ENCODE assay signal across 14 mouse cellular contexts in the genomic region with DNA sequence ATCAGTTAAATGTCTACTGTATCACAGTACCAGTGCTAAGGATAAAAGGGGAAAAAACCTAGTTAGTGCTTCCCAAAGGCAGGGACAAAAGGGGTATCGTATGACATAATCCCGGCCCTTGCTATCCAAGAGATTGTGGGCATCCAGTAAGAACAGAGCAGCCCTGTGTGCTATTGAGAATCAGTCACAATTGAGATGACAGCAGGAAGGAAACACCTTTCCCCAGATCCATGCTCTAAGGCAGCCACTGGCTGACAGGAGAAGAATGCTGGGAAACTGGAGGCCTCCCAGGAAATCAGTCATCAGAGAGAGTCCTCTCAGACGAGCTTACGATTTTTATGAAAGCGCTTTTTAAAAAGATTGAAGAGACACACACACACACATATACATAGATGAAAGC. TPM values are rescaled to one million over a fixed set of nuclear protein-coding genes. Genes with fewer than 3 reads are reported as not detected.
A peak's percentile ranks its signal among the peaks of the same experiment; 100 is the strongest.
DNase-seq lines count a peak whose midpoint lies in the region; ATAC-seq and TF ChIP-seq lines count a peak whose summit lies in the region.
"Had no signal": no experiment of that assay in that cellular context is flagged by ENCODE, and none has a peak within 500 bp of the region (broad histone marks: within the 10 kb centered on the region; RNA-seq: fewer than 3 reads in every experiment).

No protein-coding gene starts in this region.

- 63% methylated on average over 5 of the region's 5 CpGs for WGBS in embryonic facial prominence, embryonic 11.5 days
- 67% methylated on average over 5 of the region's 5 CpGs for WGBS in embryonic facial prominence, embryonic 10.5 days
- 57% methylated on average over 5 of the region's 5 CpGs for WGBS in liver, adult 2 months
- WGBS in liver, embryonic 11.5 days: 69% methylated on average over 5 of the region's 5 CpGs
- 36% methylated on average over 5 of the region's 5 CpGs for WGBS in forebrain, postnatal 0 days

- no peak for ATAC-seq in embryonic facial prominence, embryonic 11.5 days (replicated peaks; ENCODE audit: insufficient number of reproducible peaks, low FRiP score, low TSS enrichment, low read depth)
- ATAC-seq in liver, embryonic 11.5 days (replicated peaks; ENCODE audit: low FRiP score): no peak
- ATAC-seq in forebrain, postnatal 0 days: peak; percentile 28; the same call in 1 of the 2 replicates

- no peak for TF ChIP-seq POLR2A in liver, adult 2 months (IDR thresholded peaks at IDR 0.05; ENCODE audit: extremely low read depth, insufficient read depth, low read length)

- H3K9ac ChIP-seq in embryonic facial prominence, embryonic 11.5 days (replicated peaks; ENCODE audit: low read length): no peak overlapping the region
- H3K9ac ChIP-seq in liver, adult 2 months (ENCODE audit: low read depth, low read length): no peak overlapping the region
- no peak overlapping the region for H3K9ac ChIP-seq in liver, embryonic 11.5 days (ENCODE audit: low read depth, low read length)
- no peak overlapping the region for H3K9ac ChIP-seq in forebrain, postnatal 0 days
- H3K9ac ChIP-seq: hindbrain, embryonic 12.5 days; neural tube, embryonic 15.5 days had no signal

- no peak overlapping the region for H3K4me3 ChIP-seq in embryonic facial prominence, embryonic 11.5 days (ENCODE audit: low read depth, low read length)
- no peak overlapping the region for H3K4me3 ChIP-seq in embryonic facial prominence, embryonic 10.5 days
- H3K4me3 ChIP-seq in liver, adult 2 months (ENCODE audit: insufficient read depth, low read depth, low read length): no peak overlapping the region
- no peak overlapping the region for H3K4me3 ChIP-seq in liver, embryonic 11.5 days (ENCODE audit: low read depth, low read length)
- no peak overlapping the region for H3K4me3 ChIP-seq in forebrain, postnatal 0 days (ENCODE audit: low read depth, low read length)
- H3K4me3 ChIP-seq: erythroblast, embryonic 14.5 days; hindbrain, embryonic 12.5 days; limb, embryonic 10.5 days; neural tube, embryonic 15.5 days had no signal

- no peaks in the 10 kb centered on the region for H3K36me3 ChIP-seq in embryonic facial prominence, embryonic 11.5 days (replicated peaks; ENCODE audit: control insufficient read depth, insufficient read depth, low read depth, low read length)
- H3K36me3 ChIP-seq in embryonic facial prominence, embryonic 10.5 days (replicated peaks): peaks cover 9% of the 10 kb centered on the region; the same call in 1 of the 2 replicates
- peaks cover 31% of the 10 kb centered on the region for H3K36me3 ChIP-seq in liver, adult 2 months (ENCODE audit: control insufficient read depth, insufficient read depth, low read length)
- no peaks in the 10 kb centered on the region; the same call in 1 of the 2 replicates for H3K36me3 ChIP-seq in liver, embryonic 11.5 days (ENCODE audit: control insufficient read depth, insufficient read depth, low read length)
- no peaks in the 10 kb centered on the region for H3K36me3 ChIP-seq in forebrain, postnatal 0 days (ENCODE audit: insufficient read depth)
- H3K36me3 ChIP-seq: hindbrain, embryonic 12.5 days; limb, embryonic 10.5 days; neural tube, embryonic 15.5 days had no signal

- no peaks in the 10 kb centered on the region for H3K27me3 ChIP-seq in embryonic facial prominence, embryonic 11.5 days (ENCODE audit: control insufficient read depth, insufficient read depth, low read length)
- H3K27me3 ChIP-seq in embryonic facial prominence, embryonic 10.5 days (replicated peaks; ENCODE audit: low read depth, poor library complexity, severe bottlenecking): no peaks in the 10 kb centered on the region
- no peaks in the 10 kb centered on the region for H3K27me3 ChIP-seq in liver, adult 2 months (ENCODE audit: control insufficient read depth, insufficient read depth, low read length)
- H3K27me3 ChIP-seq in liver, embryonic 11.5 days (replicated peaks; ENCODE audit: control insufficient read depth, insufficient read depth, low read length): no peaks in the 10 kb centered on the region
- H3K27me3 ChIP-seq in forebrain, postnatal 0 days (ENCODE audit: insufficient read depth, low read length): no peaks in the 10 kb centered on the region
- H3K27me3 ChIP-seq: hindbrain, embryonic 12.5 days; neural tube, embryonic 15.5 days had no signal

- TF ChIP-seq CTCF in liver, adult 2 months (IDR thresholded peaks at IDR 0.05; ENCODE audit: low read depth, low read length): no peak
- TF ChIP-seq CTCF in forebrain, postnatal 0 days (IDR thresholded peaks at IDR 0.05; ENCODE audit: low read depth): no peak

- H3K27ac ChIP-seq in embryonic facial prominence, embryonic 11.5 days (replicated peaks; ENCODE audit: low read depth, low read length): no peak overlapping the region
- H3K27ac ChIP-seq in embryonic facial prominence, embryonic 10.5 days (replicated peaks): no peak overlapping the region
- H3K27ac ChIP-seq in liver, adult 2 months (replicated peaks; ENCODE audit: insufficient read depth, low read depth, low read length): peak overlapping the region; percentile 12; the same call in 1 of the 2 replicates
- H3K27ac ChIP-seq in liver, embryonic 11.5 days (ENCODE audit: low read depth, low read length): no peak overlapping the region
- H3K27ac ChIP-seq in forebrain, postnatal 0 days (ENCODE audit: low read depth, low read length): no peak overlapping the region
- H3K27ac ChIP-seq: hindbrain, embryonic 12.5 days; limb, embryonic 10.5 days; neural tube, embryonic 15.5 days had no signal

- H3K4me2 ChIP-seq in embryonic facial prominence, embryonic 11.5 days (ENCODE audit: low read depth, low read length): no peak overlapping the region
- H3K4me2 ChIP-seq in liver, embryonic 11.5 days: no peak overlapping the region
- H3K4me2 ChIP-seq in forebrain, postnatal 0 days (ENCODE audit: low read depth): no peak overlapping the region
- H3K4me2 ChIP-seq: hindbrain, embryonic 12.5 days; neural tube, embryonic 15.5 days had no signal

- peak; percentile 17 for DNase-seq in embryonic facial prominence, embryonic 11.5 days (ENCODE audit: low spot score)
- no peak for DNase-seq in embryonic facial prominence, embryonic 10.5 days (ENCODE audit: low spot score)
- DNase-seq in liver, adult 2 months (ENCODE audit: extremely low read depth, low read depth, low spot score): no peak
- no peak for DNase-seq in liver, embryonic 11.5 days (ENCODE audit: low spot score)
- no peak for DNase-seq in forebrain, postnatal 0 days
- DNase-seq in kidney, postnatal 14 days: peak; percentile 43
- DNase-seq in spleen, postnatal 36 days (ENCODE audit: low spot score in 2 of 2): no peak
- DNase-seq in testis, postnatal 14 days (ENCODE audit: low spot score): no peak
- DNase-seq: gastrocnemius, postnatal 14 days; thymus, adult 2 months had no signal

- no peaks in the 10 kb centered on the region for H3K4me1 ChIP-seq in embryonic facial prominence, embryonic 11.5 days (ENCODE audit: control insufficient read depth, insufficient read depth, low read length)
- peaks cover 35% of the 10 kb centered on the region for H3K4me1 ChIP-seq in embryonic facial prominence, embryonic 10.5 days
- H3K4me1 ChIP-seq in liver, adult 2 months (ENCODE audit: control insufficient read depth, insufficient read depth, low read length): peaks cover 44% of the 10 kb centered on the region
- peaks cover 18% of the 10 kb centered on the region for H3K4me1 ChIP-seq in liver, embryonic 11.5 days (replicated peaks; ENCODE audit: control insufficient read depth, insufficient read depth, low read length)
- H3K4me1 ChIP-seq in forebrain, postnatal 0 days (ENCODE audit: insufficient read depth): no peaks in the 10 kb centered on the region

- H3K9me3 ChIP-seq in embryonic facial prominence, embryonic 11.5 days (replicated peaks; ENCODE audit: control insufficient read depth, low read length): no peaks in the 10 kb centered on the region
- no peaks in the 10 kb centered on the region for H3K9me3 ChIP-seq in embryonic facial prominence, embryonic 10.5 days
- H3K9me3 ChIP-seq in liver, embryonic 11.5 days (ENCODE audit: control insufficient read depth, low read length): no peaks in the 10 kb centered on the region
- no peaks in the 10 kb centered on the region for H3K9me3 ChIP-seq in forebrain, postnatal 0 days (ENCODE audit: low read length)
- H3K9me3 ChIP-seq: hindbrain, embryonic 12.5 days; limb, embryonic 10.5 days; neural tube, embryonic 15.5 days had no signal

- peaks cover 10% of the 10 kb centered on the region for H3K79me2 ChIP-seq in liver, adult 2 months (ENCODE audit: control insufficient read depth, insufficient read depth, low read length)

RNA-seq across cellular contexts. Expression of gene Abca1, which starts 42.6 kb away (rescaled TPM):
- 5.3 and 5.4 TPM in 2 replicates for polyA plus RNA-seq in embryonic facial prominence, embryonic 11.5 days (2014; fragmentation: Nextera tagmentation; extraction: Ambion mirVana)
- 2.9 and 3.6 TPM in 2 replicates for polyA plus RNA-seq in embryonic facial prominence, embryonic 10.5 days (2016; fragmentation: Nextera tagmentation; extraction: Ambion mirVana)
- total RNA-seq in liver, adult 2 months (2014; rRNA removed): 65.4 and 89.1 TPM in 2 replicates
- polyA plus RNA-seq in liver, adult 2 months (2012; rRNA removed): 17.1 and 21.0 TPM in 2 replicates
- 16.3 and 17.5 TPM in 2 replicates for polyA plus RNA-seq in liver, embryonic 11.5 days (2014; fragmentation: Nextera tagmentation; extraction: Ambion mirVana)
- 26.4 and 39.2 TPM in 2 replicates for total RNA-seq in forebrain, postnatal 0 days (2014; rRNA removed)
- 3.7 and 6.3 TPM in 2 replicates for polyA plus RNA-seq in forebrain, postnatal 0 days (2015; fragmentation: Nextera tagmentation; extraction: Ambion mirVana)

Comparison
In these comparisons a context has a peak if more than half of its experiments do, and no peak if none do; other contexts are left out.
1. DNase-seq: peak in embryonic facial prominence, embryonic 11.5 days (single experiment) and kidney, postnatal 14 days (single experiment); none in embryonic facial prominence, embryonic 10.5 days (single experiment), liver, adult 2 months (single experiment), liver, embryonic 11.5 days (single experiment), forebrain, postnatal 0 days (single experiment), spleen, postnatal 36 days (0 of 2) and testis, postnatal 14 days (single experiment).